Mouse (Mus musculus): ENCODE results near the gene Ubtf. TPM values are rescaled to one million over a fixed set of nuclear protein-coding genes. Genes with fewer than 3 reads are reported as not detected.

The Ubtf gene
- polyA plus RNA-seq, 1 experiment = 59.7 TPM

- Histone ChIP-seq H3K27ac (ENCODE audit: insufficient read depth, low read depth, low read length) (no peak overlapping the region), H3K4me3 (ENCODE audit: insufficient read depth, low read length) (no peak overlapping the region), H3K4me1 (ENCODE audit: control insufficient read depth, insufficient read depth, low read length) (peaks cover 10% of the 10 kb centered on the region)
- no peak for TF ChIP-seq CTCF (IDR thresholded peaks at IDR 0.05; ENCODE audit: low read depth, low read length)
- TF ChIP-seq POLR2A (IDR thresholded peaks at IDR 0.05; ENCODE audit: borderline replicate concordance, low read depth, low read length) = no peak
Measured at GRCm38 (mm10) chr11:102334973-102335700, 15.6 kb upstream of the Ubtf start.

GRCm38 (mm10) chr11:102334010-102334409 lies 14.5 kb upstream of the Ubtf start:
- no peak overlapping the region for H3K27ac ChIP-seq (ENCODE audit: insufficient read depth, low read depth, low read length)
- TF ChIP-seq CTCF (IDR thresholded peaks at IDR 0.05; ENCODE audit: low read depth, low read length) (no peak), POLR2A (IDR thresholded peaks at IDR 0.05; ENCODE audit: borderline replicate concordance, low read depth, low read length) (no peak)
- H3K4me1 ChIP-seq (ENCODE audit: control insufficient read depth, insufficient read depth, low read length) = peaks cover 6% of the 10 kb centered on the region
- no peak overlapping the region for H3K4me3 ChIP-seq (ENCODE audit: insufficient read depth, low read length)

GRCm38 (mm10) chr11:102333061-102333460 lies 13.5 kb upstream of the Ubtf start:
- Histone ChIP-seq H3K27ac (ENCODE audit: insufficient read depth, low read depth, low read length) (no peak overlapping the region), H3K4me3 (ENCODE audit: insufficient read depth, low read length) (no peak overlapping the region), H3K4me1 (ENCODE audit: control insufficient read depth, insufficient read depth, low read length) (no peaks in the 10 kb centered on the region)
- TF ChIP-seq POLR2A (IDR thresholded peaks at IDR 0.05; ENCODE audit: borderline replicate concordance, low read depth, low read length) = no peak
- TF ChIP-seq CTCF (IDR thresholded peaks at IDR 0.05; ENCODE audit: low read depth, low read length) = no peak

- no peaks in the 10 kb centered on the region for H3K4me1 ChIP-seq (ENCODE audit: control insufficient read depth, insufficient read depth, low read length)
- TF ChIP-seq CTCF (IDR thresholded peaks at IDR 0.05; ENCODE audit: low read depth, low read length) = no peak
- no peak overlapping the region for H3K27ac ChIP-seq (ENCODE audit: insufficient read depth, low read depth, low read length)
- H3K4me3 ChIP-seq (ENCODE audit: insufficient read depth, low read length) = no peak overlapping the region
Measured at GRCm38 (mm10) chr11:102331806-102332205, 12.3 kb upstream of the Ubtf start.

- Histone ChIP-seq H3K4me1 (ENCODE audit: control insufficient read depth, insufficient read depth, low read length) (no peaks in the 10 kb centered on the region), H3K27ac (ENCODE audit: insufficient read depth, low read depth, low read length) (no peak overlapping the region), H3K4me3 (ENCODE audit: insufficient read depth, low read length) (no peak overlapping the region)
- TF ChIP-seq POLR2A (IDR thresholded peaks at IDR 0.05; ENCODE audit: borderline replicate concordance, low read depth, low read length) = no peak
- TF ChIP-seq CTCF (IDR thresholded peaks at IDR 0.05; ENCODE audit: low read depth, low read length) = no peak
Measured at GRCm38 (mm10) chr11:102330039-102330438, 10.5 kb upstream of the Ubtf start.

GRCm38 (mm10) chr11:102329518-102329917 lies 10.0 kb upstream of the Ubtf start:
- Histone ChIP-seq H3K4me3 (ENCODE audit: insufficient read depth, low read length) (no peak overlapping the region), H3K27ac (ENCODE audit: insufficient read depth, low read depth, low read length) (no peak overlapping the region), H3K4me1 (ENCODE audit: control insufficient read depth, insufficient read depth, low read length) (no peaks in the 10 kb centered on the region)
- no peak for TF ChIP-seq CTCF (IDR thresholded peaks at IDR 0.05; ENCODE audit: low read depth, low read length)
- TF ChIP-seq POLR2A (IDR thresholded peaks at IDR 0.05; ENCODE audit: borderline replicate concordance, low read depth, low read length) = no peak

- Histone ChIP-seq H3K27ac (ENCODE audit: insufficient read depth, low read depth, low read length) (no peak overlapping the region), H3K4me3 (ENCODE audit: insufficient read depth, low read length) (no peak overlapping the region), H3K4me1 (ENCODE audit: control insufficient read depth, insufficient read depth, low read length) (no peaks in the 10 kb centered on the region)
- TF ChIP-seq CTCF (IDR thresholded peaks at IDR 0.05; ENCODE audit: low read depth, low read length) = no peak
- TF ChIP-seq POLR2A (IDR thresholded peaks at IDR 0.05; ENCODE audit: borderline replicate concordance, low read depth, low read length) = no peak
Measured at GRCm38 (mm10) chr11:102327839-102328238, 8.3 kb upstream of the Ubtf start.

- Histone ChIP-seq H3K4me3 (ENCODE audit: insufficient read depth, low read length) (no peak overlapping the region), H3K27ac (ENCODE audit: insufficient read depth, low read depth, low read length) (no peak overlapping the region), H3K4me1 (ENCODE audit: control insufficient read depth, insufficient read depth, low read length) (no peaks in the 10 kb centered on the region)
- TF ChIP-seq CTCF (IDR thresholded peaks at IDR 0.05; ENCODE audit: low read depth, low read length) = no peak
- TF ChIP-seq POLR2A (IDR thresholded peaks at IDR 0.05; ENCODE audit: borderline replicate concordance, low read depth, low read length) = no peak
Measured at GRCm38 (mm10) chr11:102327250-102327649, 7.7 kb upstream of the Ubtf start.

- no peak overlapping the region for H3K4me3 ChIP-seq (ENCODE audit: insufficient read depth, low read length)
- TF ChIP-seq POLR2A (IDR thresholded peaks at IDR 0.05; ENCODE audit: borderline replicate concordance, low read depth, low read length) (no peak), CTCF (IDR thresholded peaks at IDR 0.05; ENCODE audit: low read depth, low read length) (no peak)
- no peak overlapping the region for H3K27ac ChIP-seq (ENCODE audit: insufficient read depth, low read depth, low read length)
- peaks cover 5% of the 10 kb centered on the region for H3K4me1 ChIP-seq (ENCODE audit: control insufficient read depth, insufficient read depth, low read length)
Measured at GRCm38 (mm10) chr11:102323516-102323915, 4.0 kb upstream of the Ubtf start.

GRCm38 (mm10) chr11:102321931-102322330 lies 2.4 kb upstream of the Ubtf start:
- Histone ChIP-seq H3K4me3 (ENCODE audit: insufficient read depth, low read length) (no peak overlapping the region), H3K27ac (ENCODE audit: insufficient read depth, low read depth, low read length) (no peak overlapping the region), H3K4me1 (ENCODE audit: control insufficient read depth, insufficient read depth, low read length) (peaks cover 5% of the 10 kb centered on the region)
- TF ChIP-seq CTCF (IDR thresholded peaks at IDR 0.05; ENCODE audit: low read depth, low read length) (no peak), POLR2A (IDR thresholded peaks at IDR 0.05; ENCODE audit: borderline replicate concordance, low read depth, low read length) (no peak)

- no peak overlapping the region for H3K4me3 ChIP-seq (ENCODE audit: insufficient read depth, low read length)
- TF ChIP-seq CTCF (IDR thresholded peaks at IDR 0.05; ENCODE audit: low read depth, low read length) (no peak), POLR2A (IDR thresholded peaks at IDR 0.05; ENCODE audit: borderline replicate concordance, low read depth, low read length) (no peak)
- peaks cover 7% of the 10 kb centered on the region for H3K4me1 ChIP-seq (ENCODE audit: control insufficient read depth, insufficient read depth, low read length)
- H3K27ac ChIP-seq (ENCODE audit: insufficient read depth, low read depth, low read length) = no peak overlapping the region
Measured at GRCm38 (mm10) chr11:102320686-102321005, 1.1 kb upstream of the Ubtf start.
